Mouse (Mus musculus): Measurements from ENCODE around the gene Hpgd.

Hpgd gene

DNA sequence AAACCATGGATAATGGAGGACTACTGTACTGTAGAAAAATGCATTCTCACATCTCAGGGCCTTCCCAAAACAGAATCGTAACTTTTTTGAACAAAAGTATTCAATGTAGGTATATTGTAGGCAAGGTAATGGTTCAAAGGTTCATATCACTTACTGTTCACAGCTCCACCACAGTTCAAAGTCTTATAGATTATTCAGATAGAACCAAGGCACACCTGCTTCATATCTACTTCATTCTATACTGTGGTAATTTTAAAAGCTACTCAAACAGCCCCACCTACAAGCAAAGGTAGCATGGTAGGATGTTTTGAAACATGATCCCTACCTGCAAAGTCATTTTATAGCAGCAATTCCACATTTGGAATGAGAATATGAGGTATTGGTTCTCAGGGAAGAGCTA is 28.9 kb downstream of the Hpgd start:
- DNase-seq (ENCODE audit: low spot score in 2 of 2), result no peak

GRCm38 (mm10) chr8:56327709-56328108 is 33.3 kb downstream of the Hpgd start:
- no peak for DNase-seq (ENCODE audit: low spot score in 2 of 2)

- DNase-seq (ENCODE audit: low spot score in 2 of 2), result no peak
These were observed 33.8 kb downstream of the Hpgd start for GRCm38 (mm10) chr8:56328130-56328542.

- DNase-seq (ENCODE audit: low spot score in 2 of 2), result no peak
These were observed 41.1 kb downstream of the Hpgd start for GRCm38 (mm10) chr8:56335390-56336000.

DNA sequence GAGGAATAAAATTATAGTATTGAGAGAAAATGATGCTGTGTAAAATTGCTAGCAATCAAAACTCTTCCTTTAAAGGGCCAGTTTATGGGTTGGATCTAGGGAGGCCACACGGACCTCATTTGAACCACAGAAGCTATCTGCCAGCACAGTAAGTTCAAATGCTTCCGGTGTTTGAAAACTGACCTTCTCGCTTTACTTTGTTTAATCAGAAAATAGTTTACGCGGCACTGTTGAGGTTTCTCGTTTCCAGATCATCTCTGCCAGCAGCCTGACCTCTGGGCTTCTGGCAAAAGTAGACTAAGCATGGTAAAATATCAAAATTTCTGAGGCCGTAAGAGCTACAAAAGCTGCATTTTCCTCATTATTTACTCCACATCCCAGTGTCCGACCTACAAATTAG is 42.4 kb downstream of the Hpgd start:
- no peak for DNase-seq (ENCODE audit: low spot score in 2 of 2)

- DNase-seq (ENCODE audit: low spot score in 2 of 2), result no peak
These were observed 49.1 kb downstream of the Hpgd start for GRCm38 (mm10) chr8:56343505-56343904.

- no peak for DNase-seq (ENCODE audit: low spot score in 2 of 2)
These were observed 49.6 kb downstream of the Hpgd start for GRCm38 (mm10) chr8:56343940-56344339.

GRCm38 (mm10) chr8:56344359-56344758 is 50.0 kb downstream of the Hpgd start:
- DNase-seq (ENCODE audit: low spot score in 2 of 2), result no peak

- DNase-seq (ENCODE audit: low spot score in 2 of 2), result no peak
These were observed 51.4 kb downstream of the Hpgd start for GRCm38 (mm10) chr8:56345641-56346420.

DNA sequence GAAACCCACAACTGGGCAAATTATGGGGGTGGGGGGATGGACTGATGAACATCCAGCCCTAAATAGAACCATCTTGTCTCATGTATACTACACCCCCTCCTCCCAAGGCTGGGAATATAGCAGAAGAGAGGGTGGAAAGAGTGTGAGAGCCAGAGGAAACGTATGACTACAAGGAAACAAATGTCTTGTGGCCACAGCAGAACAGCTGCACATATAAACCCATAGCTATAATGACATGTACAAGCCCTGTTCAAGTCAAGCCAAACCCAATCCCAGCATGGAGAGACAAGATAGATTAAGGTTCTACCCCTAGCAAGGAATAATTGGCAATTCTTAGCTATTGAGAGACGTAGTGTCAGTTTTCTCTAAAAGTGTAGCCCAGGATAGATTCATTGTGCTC is 68.8 kb downstream of the Hpgd start:
- DNase-seq (ENCODE audit: low spot score in 2 of 2), result no peak

Measured in right cerebral cortex, postnatal 36 days (tissue).